Mouse (Mus musculus) cerebral cortex, adult 2 months (tissue): ENCODE data around the gene Farp1.

Experiments used
- WGBS: fragments of 180-500 bp; shearing (Covaris S2); methylation state at CpG from one replicate; pipeline ENCODE4 v1.1.7; 2018; 5-methylcytosine and 5-hydroxymethylcytosine counted together

Farp1 gene

GRCm38 (mm10) chr14:121182967-121183366 is 148.0 kb downstream of the Farp1 start:
- 88% methylated on average over 8 of the region's 8 CpGs for WGBS

- 67% methylated on average over 8 of the region's 8 CpGs for WGBS
These were observed 148.6 kb downstream of the Farp1 start for GRCm38 (mm10) chr14:121183414-121184130.

- 97% methylated on average over 8 of the region's 8 CpGs for WGBS
These were observed 149.4 kb downstream of the Farp1 start for GRCm38 (mm10) chr14:121184351-121184750.

- WGBS = 66% methylated on average over 8 of the region's 8 CpGs
These were observed 151.4 kb downstream of the Farp1 start for GRCm38 (mm10) chr14:121186402-121186894.

- 93% methylated on average over 10 of the region's 10 CpGs for WGBS
These were observed 154.8 kb downstream of the Farp1 start for GRCm38 (mm10) chr14:121189840-121190239.

GRCm38 (mm10) chr14:121190386-121190785 is 155.4 kb downstream of the Farp1 start:
- 87% methylated on average over 9 of the region's 9 CpGs for WGBS

GRCm38 (mm10) chr14:121191739-121192138 is 156.7 kb downstream of the Farp1 start:
- WGBS = 18% methylated on average over 13 of the region's 13 CpGs

- 36% methylated on average over 5 of the region's 5 CpGs for WGBS
These were observed 157.4 kb downstream of the Farp1 start for GRCm38 (mm10) chr14:121192394-121192793.

GRCm38 (mm10) chr14:121193981-121194380 is 159.0 kb downstream of the Farp1 start:
- 92% methylated on average over 2 of the region's 2 CpGs for WGBS

- WGBS = 58% methylated on average over 14 of the region's 14 CpGs
These were observed 164.0 kb downstream of the Farp1 start for GRCm38 (mm10) chr14:121198915-121199572.

- WGBS = 69% methylated on average over 8 of the region's 8 CpGs
These were observed 164.8 kb downstream of the Farp1 start for GRCm38 (mm10) chr14:121199789-121200188.

- WGBS = 48% methylated on average over 8 of the region's 8 CpGs
These were observed 165.4 kb downstream of the Farp1 start for GRCm38 (mm10) chr14:121200353-121200752.

- WGBS = 48% methylated on average over 6 of the region's 6 CpGs
These were observed 166.2 kb downstream of the Farp1 start for GRCm38 (mm10) chr14:121201178-121201577.

GRCm38 (mm10) chr14:121205459-121205858 is 170.5 kb downstream of the Farp1 start:
- WGBS = 31% methylated on average over 3 of the region's 3 CpGs

GRCm38 (mm10) chr14:121207441-121208158 is 172.6 kb downstream of the Farp1 start:
- WGBS = 47% methylated on average over 15 of the region's 15 CpGs

- WGBS = 35% methylated on average over 3 of the region's 3 CpGs
These were observed 173.1 kb downstream of the Farp1 start for GRCm38 (mm10) chr14:121208159-121208515.

- 78% methylated on average over 3 of the region's 3 CpGs for WGBS
These were observed 175.3 kb downstream of the Farp1 start for GRCm38 (mm10) chr14:121210318-121210717.

GRCm38 (mm10) chr14:121213650-121214049 is 178.7 kb downstream of the Farp1 start:
- WGBS = 76% methylated on average over 4 of the region's 4 CpGs

- 53% methylated on average over 11 of the region's 11 CpGs for WGBS
These were observed 179.7 kb downstream of the Farp1 start for GRCm38 (mm10) chr14:121214636-121215257.

GRCm38 (mm10) chr14:121215817-121216216 is 180.8 kb downstream of the Farp1 start:
- WGBS = 56% methylated on average over 5 of the region's 5 CpGs

- 44% methylated on average over 6 of the region's 6 CpGs for WGBS
These were observed 181.7 kb downstream of the Farp1 start for GRCm38 (mm10) chr14:121216672-121217071.

- WGBS = 87% methylated on average over 7 of the region's 7 CpGs
These were observed 183.6 kb downstream of the Farp1 start for GRCm38 (mm10) chr14:121218620-121219019.
